Mouse (Mus musculus): ENCODE data around the gene Fgfr2. TPM values are rescaled to one million over a fixed set of nuclear protein-coding genes. Genes with fewer than 3 reads are reported as not detected.
A peak's percentile ranks its signal among the peaks of the same experiment; 100 is the strongest.

Fgfr2 gene
- total RNA-seq, 1 experiment = 37.5 TPM

DNA sequence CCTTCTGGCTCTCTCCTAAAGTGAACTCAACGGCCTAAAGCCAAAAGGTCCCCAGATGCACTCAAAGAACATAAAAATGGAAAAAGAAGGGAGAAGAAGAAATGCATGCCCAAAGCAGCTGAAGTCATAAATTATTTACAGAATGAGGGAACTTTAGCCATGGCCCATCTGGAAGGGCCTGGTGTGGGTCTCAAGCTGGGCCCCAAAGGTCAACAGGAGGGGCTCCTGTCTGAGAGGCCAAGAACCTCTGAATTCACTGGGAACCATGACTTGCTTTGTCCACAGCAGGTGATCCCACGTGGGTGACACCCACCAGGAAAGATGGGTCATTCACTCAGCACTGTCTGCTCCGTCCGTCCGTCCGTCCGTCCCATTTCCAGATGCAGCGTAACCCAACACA, 66.2 kb downstream of the Fgfr2 start:
- no peaks in the 10 kb centered on the region for H3K9me3 ChIP-seq (ENCODE audit: control insufficient read depth, insufficient read depth, low read depth, low read length)
- no peak overlapping the region for H3K4me3 ChIP-seq (ENCODE audit: insufficient read depth in 1 of 2, low read depth in 1 of 2, low read length in 2 of 2, poor library complexity in 1 of 2, severe bottlenecking in 1 of 2)
- peaks cover 59% of the 10 kb centered on the region for H3K36me3 ChIP-seq (ENCODE audit: control insufficient read depth, insufficient read depth, low read length, poor library complexity, severe bottlenecking)
- in situ Hi-C loops (cut with MboI; ENCODE audit: low sequenced_read_pairs in 2 of 2, unreplicated experiment in 2 of 2) = no loop called here
- peaks cover 6 to 34% of the 10 kb centered on the region in 2 experiments; a peak in 3 of 4 replicates for H3K4me1 ChIP-seq (ENCODE audit: control insufficient read depth in 2 of 2, insufficient read depth in 2 of 2, low read length in 2 of 2, poor library complexity in 1 of 2)
- TF ChIP-seq ZC3H11A (IDR thresholded peaks at IDR 0.05; ENCODE audit: borderline replicate concordance, low read depth, low read length) (no peak), CHD2 (IDR thresholded peaks at IDR 0.05; ENCODE audit: low read depth, low read length) (no peak), ZNF384 (IDR thresholded peaks at IDR 0.05; ENCODE audit: low read depth, low read length) (no peak), MAFK (IDR thresholded peaks at IDR 0.05; ENCODE audit: insufficient read depth, low read depth, low read length) (no peak), HCFC1 (IDR thresholded peaks at IDR 0.05; ENCODE audit: borderline replicate concordance, insufficient read depth, low read length) (no peak)
- no peak overlapping the region for H3K27ac ChIP-seq (ENCODE audit: insufficient read depth, low read depth, low read length, poor library complexity, severe bottlenecking)
- H3K9ac ChIP-seq (ENCODE audit: insufficient read depth, low read depth, low read length, poor library complexity, severe bottlenecking) = no peak overlapping the region
- DNase-seq (ENCODE audit: low read depth, low spot score) = no peak

GRCm38 (mm10) chr7:133054486-133054885, 68.7 kb downstream of the Fgfr2 start:
- in situ Hi-C loops (cut with MboI; ENCODE audit: low sequenced_read_pairs in 2 of 2, unreplicated experiment in 2 of 2) = no loop called here
- Histone ChIP-seq H3K9ac (ENCODE audit: insufficient read depth, low read depth, low read length, poor library complexity, severe bottlenecking) (no peak overlapping the region), H3K36me3 (ENCODE audit: control insufficient read depth, insufficient read depth, low read length, poor library complexity, severe bottlenecking) (peaks cover 68% of the 10 kb centered on the region), H3K4me1 (ENCODE audit: control insufficient read depth in 2 of 2, insufficient read depth in 2 of 2, low read length in 2 of 2, poor library complexity in 1 of 2) (peaks cover 9 to 28% of the 10 kb centered on the region in 2 experiments; a peak in 3 of 4 replicates), H3K27ac (ENCODE audit: insufficient read depth, low read depth, low read length, poor library complexity, severe bottlenecking) (no peak overlapping the region), H3K4me3 (ENCODE audit: insufficient read depth in 1 of 2, low read depth in 1 of 2, low read length in 2 of 2, poor library complexity in 1 of 2, severe bottlenecking in 1 of 2) (no peak overlapping the region), H3K9me3 (ENCODE audit: control insufficient read depth, insufficient read depth, low read depth, low read length) (no peaks in the 10 kb centered on the region)
- TF ChIP-seq ZC3H11A (IDR thresholded peaks at IDR 0.05; ENCODE audit: borderline replicate concordance, low read depth, low read length) = peak; percentile 32; the same call in 1 of the 2 replicates
- TF ChIP-seq MAFK (IDR thresholded peaks at IDR 0.05; ENCODE audit: insufficient read depth, low read depth, low read length) = no peak
- no peak for DNase-seq (ENCODE audit: low read depth, low spot score)

DNA sequence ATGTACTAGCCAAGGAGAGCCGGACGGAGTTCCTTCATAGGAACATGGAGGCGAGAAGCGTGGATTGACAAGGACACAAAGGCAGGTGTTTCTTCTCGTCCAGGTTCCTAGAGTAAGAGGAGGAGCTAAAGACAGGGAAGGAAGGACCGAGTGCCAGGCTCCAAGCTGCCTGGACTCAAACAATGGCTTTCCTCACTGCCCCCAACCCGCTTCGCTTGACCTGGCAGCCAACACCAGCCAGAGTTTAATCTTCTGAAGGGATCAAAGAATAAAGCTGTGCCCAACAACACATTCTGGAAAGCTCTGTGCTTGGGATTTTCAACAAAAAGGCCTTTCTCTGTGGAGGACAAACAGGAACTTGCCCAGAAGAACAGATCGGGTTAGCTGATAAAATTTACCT, 69.4 kb downstream of the Fgfr2 start:
- peaks cover 12 to 22% of the 10 kb centered on the region in 2 experiments; a peak in 3 of 4 replicates for H3K4me1 ChIP-seq (ENCODE audit: control insufficient read depth in 2 of 2, insufficient read depth in 2 of 2, low read length in 2 of 2, poor library complexity in 1 of 2)
- no peak overlapping the region for H3K4me3 ChIP-seq (ENCODE audit: insufficient read depth in 1 of 2, low read depth in 1 of 2, low read length in 2 of 2, poor library complexity in 1 of 2, severe bottlenecking in 1 of 2)
- peaks cover 64% of the 10 kb centered on the region for H3K36me3 ChIP-seq (ENCODE audit: control insufficient read depth, insufficient read depth, low read length, poor library complexity, severe bottlenecking)
- no peak overlapping the region for H3K9ac ChIP-seq (ENCODE audit: insufficient read depth, low read depth, low read length, poor library complexity, severe bottlenecking)
- DNase-seq (ENCODE audit: low read depth, low spot score) = no peak
- TF ChIP-seq HCFC1 (IDR thresholded peaks at IDR 0.05; ENCODE audit: borderline replicate concordance, insufficient read depth, low read length) = no peak
- no peak for TF ChIP-seq CHD2 (IDR thresholded peaks at IDR 0.05; ENCODE audit: low read depth, low read length)
- no peak for TF ChIP-seq ZC3H11A (IDR thresholded peaks at IDR 0.05; ENCODE audit: borderline replicate concordance, low read depth, low read length)
- no peak for TF ChIP-seq ZNF384 (IDR thresholded peaks at IDR 0.05; ENCODE audit: low read depth, low read length)
- TF ChIP-seq MAFK (IDR thresholded peaks at IDR 0.05; ENCODE audit: insufficient read depth, low read depth, low read length) = no peak
- H3K27ac ChIP-seq (ENCODE audit: insufficient read depth, low read depth, low read length, poor library complexity, severe bottlenecking) = no peak overlapping the region; the same call in 1 of the 2 replicates
- no peaks in the 10 kb centered on the region for H3K9me3 ChIP-seq (ENCODE audit: control insufficient read depth, insufficient read depth, low read depth, low read length)
- in situ Hi-C loops (cut with MboI; ENCODE audit: low sequenced_read_pairs in 2 of 2, unreplicated experiment in 2 of 2) = no loop called here

- in situ Hi-C loops (cut with MboI; ENCODE audit: low sequenced_read_pairs in 2 of 2, unreplicated experiment in 2 of 2) = no loop called here
- peaks cover 61% of the 10 kb centered on the region for H3K36me3 ChIP-seq (ENCODE audit: control insufficient read depth, insufficient read depth, low read length, poor library complexity, severe bottlenecking)
- no peak overlapping the region for H3K9ac ChIP-seq (ENCODE audit: insufficient read depth, low read depth, low read length, poor library complexity, severe bottlenecking)
- H3K27ac ChIP-seq (ENCODE audit: insufficient read depth, low read depth, low read length, poor library complexity, severe bottlenecking) = no peak overlapping the region
- peaks cover 12 to 15% of the 10 kb centered on the region in 2 experiments; a peak in 3 of 4 replicates for H3K4me1 ChIP-seq (ENCODE audit: control insufficient read depth in 2 of 2, insufficient read depth in 2 of 2, low read length in 2 of 2, poor library complexity in 1 of 2)
- no peak for DNase-seq (ENCODE audit: low read depth, low spot score)
- no peak overlapping the region for H3K4me3 ChIP-seq (ENCODE audit: insufficient read depth in 1 of 2, low read depth in 1 of 2, low read length in 2 of 2, poor library complexity in 1 of 2, severe bottlenecking in 1 of 2)
- no peaks in the 10 kb centered on the region for H3K9me3 ChIP-seq (ENCODE audit: control insufficient read depth, insufficient read depth, low read depth, low read length)
- TF ChIP-seq MAFK (IDR thresholded peaks at IDR 0.05; ENCODE audit: insufficient read depth, low read depth, low read length) (no peak), HCFC1 (IDR thresholded peaks at IDR 0.05; ENCODE audit: borderline replicate concordance, insufficient read depth, low read length) (no peak), CHD2 (IDR thresholded peaks at IDR 0.05; ENCODE audit: low read depth, low read length) (no peak), ZNF384 (IDR thresholded peaks at IDR 0.05; ENCODE audit: low read depth, low read length) (no peak), ZC3H11A (IDR thresholded peaks at IDR 0.05; ENCODE audit: borderline replicate concordance, low read depth, low read length) (no peak)
These were observed 70.3 kb downstream of the Fgfr2 start for GRCm38 (mm10) chr7:133052819-133053218.

DNA sequence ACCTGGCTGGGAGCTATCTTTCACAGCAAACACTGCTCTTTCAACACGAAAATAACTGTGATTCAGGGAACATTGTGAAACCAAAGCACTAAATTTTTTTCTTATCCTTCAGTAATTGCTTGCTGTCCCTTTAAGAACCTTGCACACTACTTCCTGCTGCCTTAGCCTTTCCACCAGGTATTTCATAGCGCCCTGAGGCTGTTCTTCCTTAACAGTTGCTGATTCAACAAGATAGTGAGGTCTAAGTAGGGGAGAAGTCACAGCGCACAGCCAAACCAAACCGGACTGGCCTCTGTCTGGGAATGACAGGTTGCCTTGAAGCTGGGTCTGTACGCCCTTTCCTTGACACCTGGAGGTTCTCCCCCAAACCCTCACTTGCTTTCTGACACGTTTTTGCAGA, 72.5 kb downstream of the Fgfr2 start:
- no peak overlapping the region for H3K9ac ChIP-seq (ENCODE audit: insufficient read depth, low read depth, low read length, poor library complexity, severe bottlenecking)
- DNase-seq (ENCODE audit: low read depth, low spot score) = no peak
- no peak overlapping the region for H3K27ac ChIP-seq (ENCODE audit: insufficient read depth, low read depth, low read length, poor library complexity, severe bottlenecking)
- H3K4me1 ChIP-seq (ENCODE audit: control insufficient read depth in 2 of 2, insufficient read depth in 2 of 2, low read length in 2 of 2, poor library complexity in 1 of 2) = peaks cover 12 to 22% of the 10 kb centered on the region in 2 experiments; a peak in 3 of 4 replicates
- peaks cover 59% of the 10 kb centered on the region for H3K36me3 ChIP-seq (ENCODE audit: control insufficient read depth, insufficient read depth, low read length, poor library complexity, severe bottlenecking)
- in situ Hi-C loops (cut with MboI; ENCODE audit: low sequenced_read_pairs in 2 of 2, unreplicated experiment in 2 of 2) = no loop called here
- H3K4me3 ChIP-seq (ENCODE audit: insufficient read depth in 1 of 2, low read depth in 1 of 2, low read length in 2 of 2, poor library complexity in 1 of 2, severe bottlenecking in 1 of 2) = no peak overlapping the region
- no peaks in the 10 kb centered on the region for H3K9me3 ChIP-seq (ENCODE audit: control insufficient read depth, insufficient read depth, low read depth, low read length)
- TF ChIP-seq ZC3H11A (IDR thresholded peaks at IDR 0.05; ENCODE audit: borderline replicate concordance, low read depth, low read length) (no peak), MAFK (IDR thresholded peaks at IDR 0.05; ENCODE audit: insufficient read depth, low read depth, low read length) (no peak), ZNF384 (IDR thresholded peaks at IDR 0.05; ENCODE audit: low read depth, low read length) (no peak), CHD2 (IDR thresholded peaks at IDR 0.05; ENCODE audit: low read depth, low read length) (no peak), HCFC1 (IDR thresholded peaks at IDR 0.05; ENCODE audit: borderline replicate concordance, insufficient read depth, low read length) (no peak)
